Mouse (Mus musculus) small intestine, adult 2 months (tissue): ENCODE results near the gene Ccdc69. TPM values are rescaled to one million over a fixed set of nuclear protein-coding genes. Genes with fewer than 3 reads are reported as not detected.

Experiments used
- H3K27ac ChIP-seq: fragments of 200-500 bp; 2 replicates; pipeline ENCODE4 v1.5.1; 2012; ENCODE audit warnings: low read depth, low read length, control low read depth, inconsistent platforms; ENCODE audit not compliant: insufficient read depth
- H3K27me3 ChIP-seq: fragments of 200-500 bp; 2 replicates; pipeline ENCODE4 v1.6.1; 2012; ENCODE audit warnings: mild to moderate bottlenecking, moderate library complexity, low read length, inconsistent platforms; ENCODE audit not compliant: control insufficient read depth, insufficient read depth
- H3K36me3 ChIP-seq: fragments of 200-500 bp; 2 replicates; pipeline ENCODE4 v1.6.1; 2012; ENCODE audit warnings: mild to moderate bottlenecking, low read length, control low read depth, inconsistent platforms; ENCODE audit not compliant: control insufficient read depth, insufficient read depth
- H3K4me1 ChIP-seq: fragments of 200-500 bp; 2 replicates; pipeline ENCODE4 v1.6.1; 2012; ENCODE audit warnings: low read length, inconsistent platforms, mixed read lengths; ENCODE audit not compliant: control insufficient read depth, insufficient read depth, insufficient read length
- H3K4me3 ChIP-seq: fragments of 200-500 bp; 2 replicates; pipeline ENCODE4 v1.5.1; 2012; ENCODE audit warnings: low read depth, mild to moderate bottlenecking, control low read depth, inconsistent platforms, low read length, moderate library complexity
- CTCF ChIP-seq: fragments of 200-500 bp; IDR thresholded peaks from 2 replicates; pipeline ENCODE4 v1.5.1; 2012; ENCODE audit warnings: low read depth, mild to moderate bottlenecking, control low read depth, inconsistent platforms, low read length, moderate library complexity, mixed read lengths; ENCODE audit not compliant: insufficient replicate concordance, insufficient read length; ENCODE audit errors: extremely low read depth
- POLR2A ChIP-seq: fragments of 200-500 bp; IDR thresholded peaks from 2 replicates; pipeline ENCODE4 v1.6.1; 2012; ENCODE audit warnings: low read depth, mild to moderate bottlenecking, control low read depth, inconsistent platforms, low read length, moderate library complexity
- WGBS: fragments of 180-500 bp; shearing (Covaris S2); methylation state at CpG from one replicate; pipeline ENCODE4 v1.1.7; 2018; 5-methylcytosine and 5-hydroxymethylcytosine counted together
- polyA plus RNA-seq: library from polyadenylated mRNA; depleted of rRNA; stranded (reverse); fragments of >200 nt; gene quantifications from 2 replicates; pipeline ENCODE4 v1.2.3, GENCODE M21; 2012

The Ccdc69 gene
- polyA plus RNA-seq, 1 experiment, result 1.7 TPM

DNA sequence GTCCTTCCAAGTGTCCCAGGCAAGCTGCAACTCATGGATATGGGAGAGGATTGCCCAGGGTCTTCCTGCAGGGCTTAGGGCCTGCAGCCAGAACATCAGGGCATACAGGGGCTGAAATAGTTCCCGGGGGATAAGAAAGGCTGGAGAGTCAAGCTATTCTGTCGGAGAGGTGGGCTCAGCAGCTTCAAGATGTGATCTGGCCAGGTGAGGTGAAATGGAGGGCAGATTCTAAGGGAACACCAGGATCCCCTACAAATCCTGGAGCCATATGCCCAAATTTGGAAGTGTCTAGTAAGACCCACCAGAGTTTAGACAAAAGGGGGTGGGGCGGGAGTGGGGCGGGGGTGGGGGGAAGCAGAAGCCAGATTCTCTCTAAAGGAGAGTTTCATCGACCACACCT is 45.6 kb downstream of the Ccdc69 start:
- WGBS, result 29% methylated on average over 5 of the region's 5 CpGs
- TF ChIP-seq POLR2A, result no peak
- no peak for TF ChIP-seq CTCF
- H3K4me3 ChIP-seq, result peak overlapping the region; percentile 96
- peak overlapping the region; percentile 72 for H3K27ac ChIP-seq
- H3K27me3 ChIP-seq, result peaks cover 4% of the 10 kb centered on the region; the same call in 1 of the 2 replicates
- no peaks in the 10 kb centered on the region for H3K36me3 ChIP-seq
- H3K4me1 ChIP-seq, result peaks cover 23% of the 10 kb centered on the region

DNA sequence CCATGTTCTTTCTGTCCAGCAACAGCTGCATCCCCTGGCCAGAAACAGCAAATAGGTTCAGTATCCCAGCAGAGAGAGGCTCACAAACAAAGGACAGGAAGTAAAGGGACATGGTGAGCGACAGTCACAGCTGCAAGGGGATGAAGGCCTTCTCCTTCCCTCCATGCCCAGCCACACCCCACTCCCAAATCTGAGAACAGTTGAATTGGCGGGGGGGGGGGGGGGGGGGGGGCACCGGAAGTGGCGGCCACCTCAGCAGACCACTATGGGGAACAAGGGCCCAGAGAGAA is 46.0 kb downstream of the Ccdc69 start:
- no peaks in the 10 kb centered on the region for H3K36me3 ChIP-seq
- TF ChIP-seq CTCF (no peak), POLR2A (no peak)
- 10% methylated on average over 4 of the region's 4 CpGs for WGBS
- peaks cover 4% of the 10 kb centered on the region; the same call in 1 of the 2 replicates for H3K27me3 ChIP-seq
- H3K4me3 ChIP-seq, result peak overlapping the region; percentile 61
- peak overlapping the region; percentile 61; the same call in 1 of the 2 replicates for H3K27ac ChIP-seq
- H3K4me1 ChIP-seq, result peaks cover 23% of the 10 kb centered on the region

DNA sequence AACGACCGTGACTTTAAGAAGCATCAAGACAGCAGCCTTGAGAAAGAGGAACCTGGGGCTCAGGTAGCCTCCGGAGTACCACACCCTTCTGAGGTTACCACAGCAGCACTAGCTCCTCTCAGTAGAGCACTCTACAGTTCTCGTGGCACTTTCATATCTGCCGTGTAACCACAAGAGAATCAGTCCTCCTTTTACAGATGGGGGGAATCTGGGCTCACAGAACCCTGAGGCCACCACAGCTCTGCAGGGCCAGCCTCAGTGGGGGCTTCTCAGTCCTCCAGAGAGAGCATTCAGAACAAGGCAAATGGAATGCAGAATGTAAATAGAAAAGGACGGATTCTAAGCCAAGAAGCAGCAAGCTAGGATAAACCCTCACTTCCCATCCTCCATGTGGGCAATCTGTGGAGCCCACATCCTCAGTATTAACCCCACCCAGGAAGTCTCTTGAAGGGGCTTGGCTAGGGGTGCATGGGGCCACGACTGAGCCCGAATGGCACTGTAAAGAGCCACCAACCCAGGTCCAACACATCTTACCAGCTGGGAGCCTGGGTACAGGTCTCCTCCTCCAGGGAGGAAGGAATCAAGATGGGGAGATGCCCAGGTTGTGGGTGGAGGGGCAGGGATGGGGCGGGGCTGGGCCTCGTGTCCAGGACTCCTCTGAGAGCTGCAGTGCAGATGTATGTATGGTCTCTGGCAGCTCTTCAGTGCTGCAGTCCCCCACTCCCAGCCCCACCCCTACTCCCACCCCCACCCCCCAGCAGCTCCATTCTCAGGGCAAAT is 46.5 kb downstream of the Ccdc69 start:
- no peak for TF ChIP-seq POLR2A
- TF ChIP-seq CTCF, result no peak
- Histone ChIP-seq H3K36me3 (no peaks in the 10 kb centered on the region), H3K4me1 (peaks cover 23% of the 10 kb centered on the region), H3K4me3 (peak overlapping the region; percentile 61), H3K27me3 (peaks cover 4% of the 10 kb centered on the region; the same call in 1 of the 2 replicates), H3K27ac (peak overlapping the region; percentile 20; the same call in 1 of the 2 replicates)
- WGBS, result 50% methylated on average over 10 of the region's 10 CpGs

DNA sequence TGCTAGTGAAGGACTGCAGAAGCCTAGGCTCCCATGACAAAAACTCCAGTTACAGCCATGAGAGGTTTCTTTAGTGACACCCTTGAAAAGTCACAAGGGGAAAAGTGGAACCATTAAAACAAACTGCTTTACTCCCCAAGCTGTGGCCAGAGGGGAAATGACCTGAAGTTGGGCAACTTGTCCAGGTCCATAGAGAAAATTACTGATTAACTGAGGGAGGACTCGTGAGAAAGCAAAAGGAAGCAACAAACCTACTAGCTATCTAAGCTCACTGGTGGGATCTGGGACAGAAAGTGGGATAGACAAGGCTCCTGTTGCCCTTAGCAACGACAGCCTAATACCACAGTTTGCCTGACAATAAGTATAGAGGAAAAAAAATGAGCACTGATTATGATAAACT is 49.4 kb downstream of the Ccdc69 start:
- peaks cover 27% of the 10 kb centered on the region for H3K4me1 ChIP-seq
- peaks cover 4% of the 10 kb centered on the region; the same call in 1 of the 2 replicates for H3K27me3 ChIP-seq
- 29% methylated on average over 2 of the region's 2 CpGs for WGBS
- no peak overlapping the region for H3K4me3 ChIP-seq
- TF ChIP-seq POLR2A (no peak), CTCF (no peak)
- H3K27ac ChIP-seq, result no peak overlapping the region
- no peaks in the 10 kb centered on the region for H3K36me3 ChIP-seq

DNA sequence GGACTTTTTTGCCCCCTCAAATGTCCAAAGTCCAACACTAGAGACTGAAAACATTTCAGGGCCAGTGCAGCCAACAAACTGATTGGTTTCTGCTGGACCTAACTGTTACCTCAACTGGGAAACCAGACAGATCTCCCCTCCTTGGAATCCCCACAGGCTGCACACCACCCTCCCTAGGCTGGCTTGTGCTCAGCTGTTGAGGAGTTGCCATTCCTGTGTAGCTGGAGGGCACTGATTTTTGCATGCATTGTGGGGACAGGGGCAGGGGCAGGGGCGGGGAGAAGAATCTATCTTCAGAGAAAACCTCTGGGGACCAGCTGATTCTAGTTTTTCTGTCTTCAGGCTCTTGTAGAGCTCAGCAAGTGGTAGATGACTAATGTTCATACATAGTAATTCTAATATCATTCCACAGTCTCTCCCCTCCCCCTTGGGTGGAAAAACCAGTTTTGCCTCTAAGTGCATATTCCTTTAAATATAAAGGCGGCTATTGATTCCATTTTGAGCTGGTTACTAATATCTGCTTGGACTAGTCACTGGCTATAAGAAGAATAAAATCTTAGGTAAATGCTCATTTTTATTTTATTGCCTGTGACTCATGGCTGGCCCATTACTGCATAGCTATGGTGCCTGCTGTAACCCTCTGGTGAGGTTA is 50.6 kb downstream of the Ccdc69 start:
- Histone ChIP-seq H3K27me3 (no peaks in the 10 kb centered on the region; the same call in 1 of the 2 replicates), H3K36me3 (no peaks in the 10 kb centered on the region), H3K4me1 (peaks cover 32% of the 10 kb centered on the region), H3K27ac (no peak overlapping the region), H3K4me3 (no peak overlapping the region)
- 31% methylated on average over 2 of the region's 2 CpGs for WGBS
- TF ChIP-seq CTCF (no peak), POLR2A (no peak)

DNA sequence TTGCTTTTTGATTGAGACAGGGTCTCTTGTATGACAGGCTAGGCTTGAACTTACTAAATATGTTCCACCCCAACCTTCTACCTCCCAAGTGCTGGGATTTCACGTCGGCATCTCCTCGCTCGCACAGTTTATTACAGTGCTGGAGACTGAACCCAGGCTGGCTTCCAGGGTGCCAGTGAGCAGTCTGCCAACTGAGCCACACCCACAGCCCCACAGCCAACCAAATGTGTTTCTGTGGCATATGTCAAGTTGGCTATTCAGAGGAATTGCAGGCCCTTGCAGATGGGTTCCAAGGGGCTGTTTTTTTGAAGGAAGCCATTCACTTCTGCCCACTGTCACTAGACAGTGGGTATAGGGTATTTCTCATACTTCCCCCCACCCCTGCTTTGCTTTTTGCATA is 52.0 kb downstream of the Ccdc69 start:
- peaks cover 31% of the 10 kb centered on the region for H3K4me1 ChIP-seq
- H3K27ac ChIP-seq, result no peak overlapping the region

DNA sequence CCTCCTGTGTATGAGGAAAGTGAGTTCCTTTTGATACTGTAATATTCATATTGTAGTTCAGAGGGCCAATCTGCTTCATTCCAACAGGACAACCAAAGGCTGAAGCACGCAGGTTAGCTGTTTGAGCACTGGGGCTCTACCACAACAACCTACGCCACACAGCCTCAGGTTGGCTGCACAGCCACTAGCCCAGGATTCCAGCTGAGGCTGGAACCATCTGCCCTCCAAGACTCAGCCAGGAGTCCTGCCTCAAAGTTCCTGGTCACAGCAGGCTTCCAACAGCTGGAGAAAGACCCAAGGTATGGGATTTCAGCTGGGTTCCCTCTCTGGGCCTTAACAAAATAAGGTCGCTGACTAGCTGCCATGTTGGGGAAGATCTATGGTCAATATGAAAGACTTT is 54.3 kb downstream of the Ccdc69 start:
- TF ChIP-seq POLR2A (no peak), CTCF (no peak)
- H3K27ac ChIP-seq, result peak overlapping the region; percentile 57
- H3K27me3 ChIP-seq, result no peaks in the 10 kb centered on the region
- peaks cover 32% of the 10 kb centered on the region for H3K4me1 ChIP-seq
- H3K36me3 ChIP-seq, result no peaks in the 10 kb centered on the region
- H3K4me3 ChIP-seq, result no peak overlapping the region
- WGBS, result 64% methylated on average over 3 of the region's 3 CpGs

More for the DNA sequence above, 52.0 kb downstream of the Ccdc69 start:
- WGBS, result 10% methylated on average over 4 of the region's 4 CpGs
- TF ChIP-seq POLR2A, result no peak
- TF ChIP-seq CTCF, result no peak
- no peaks in the 10 kb centered on the region for H3K27me3 ChIP-seq
- no peaks in the 10 kb centered on the region for H3K36me3 ChIP-seq
- H3K4me3 ChIP-seq, result no peak overlapping the region

DNA sequence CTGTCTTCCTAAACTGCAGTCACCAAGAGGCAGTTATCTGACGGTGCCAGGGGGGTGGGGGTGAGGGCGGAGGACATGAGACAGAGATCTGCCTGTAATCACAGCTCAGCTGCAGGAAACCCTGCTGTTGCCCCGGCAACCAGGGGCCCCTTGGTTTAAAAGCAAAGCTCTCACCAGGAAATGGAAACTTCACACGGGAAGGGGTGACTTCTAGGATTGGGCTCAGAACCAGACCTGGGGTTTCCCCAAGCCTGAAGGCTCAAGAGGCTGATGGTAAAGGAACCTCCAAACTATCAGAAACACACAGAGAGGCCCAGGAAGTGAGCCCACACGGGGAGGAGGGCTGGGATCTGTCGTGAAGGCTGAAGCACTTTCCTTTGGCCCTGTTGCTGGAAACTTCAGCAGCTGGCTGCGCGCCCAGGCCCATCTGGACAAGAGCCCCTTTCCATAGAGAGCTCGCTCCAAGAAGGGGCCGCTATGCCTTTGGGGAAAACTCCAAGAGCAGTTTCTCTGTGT is 54.8 kb downstream of the Ccdc69 start:
- 5% methylated on average over 10 of the region's 10 CpGs for WGBS
- Histone ChIP-seq H3K27ac (peak overlapping the region; percentile 57), H3K36me3 (no peaks in the 10 kb centered on the region), H3K4me3 (no peak overlapping the region), H3K4me1 (peaks cover 28% of the 10 kb centered on the region), H3K27me3 (no peaks in the 10 kb centered on the region)
- no peak for TF ChIP-seq CTCF
